Mouse (Mus musculus): ENCODE data around the gene Bicral. TPM values are rescaled to one million over a fixed set of nuclear protein-coding genes. Genes with fewer than 3 reads are reported as not detected.
"Not testable (repeated sequence)": the region's sequence is repeated elsewhere in the genome, so short reads cannot be mapped to it uniquely, and the experiment has no call there.

The Bicral gene
- polyA plus RNA-seq, 1 experiment from 2014 or later, result 1.8 TPM

DNA sequence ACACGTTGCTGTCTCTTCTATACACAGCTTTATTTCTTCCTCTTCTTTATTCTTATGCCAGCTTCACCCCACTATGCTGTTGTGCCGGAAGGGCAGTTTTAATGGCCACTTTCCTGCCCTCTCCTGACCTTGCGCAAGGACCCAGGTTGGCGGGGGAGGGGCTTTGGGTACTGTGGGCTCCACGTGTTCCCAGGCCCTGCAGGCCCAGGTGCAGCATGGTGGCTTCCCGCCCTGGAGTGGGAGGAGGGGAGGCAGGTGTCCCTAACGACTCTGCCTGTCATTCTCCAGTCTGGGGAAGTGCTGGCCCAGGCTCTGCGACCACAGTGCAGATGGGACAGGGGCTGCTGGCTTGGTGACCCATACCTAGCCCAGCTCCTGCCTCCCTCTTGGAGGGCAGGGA is 90.4 kb downstream of the Bicral start:
- no peaks in the 10 kb centered on the region for H3K36me3 ChIP-seq (replicated peaks; ENCODE audit: insufficient read depth, low read length)
- peaks cover 12% of the 10 kb centered on the region for H3K4me1 ChIP-seq (ENCODE audit: insufficient read depth)
- no peaks in the 10 kb centered on the region for H3K27me3 ChIP-seq (ENCODE audit: insufficient read depth, low read length)
- WGBS (ENCODE audit: insufficient replicate concordance), result 40% methylated on average over 8 of the region's 8 CpGs
- TF ChIP-seq CTCF (IDR thresholded peaks at IDR 0.05; ENCODE audit: low read depth), result no peak
- no peak for TF ChIP-seq EP300 (IDR thresholded peaks at IDR 0.05; ENCODE audit: low read depth)
- peak; percentile 66 for DNase-seq
- no peaks in the 10 kb centered on the region for H3K9me3 ChIP-seq (ENCODE audit: low read length)
- no peak overlapping the region for H3K9ac ChIP-seq (replicated peaks)
- ATAC-seq, result 0 out of 2 replicates have a peak, but pooled peaks have one; percentile 21
- H3K4me3 ChIP-seq (ENCODE audit: low read depth, low read length), result no peak overlapping the region
- H3K27ac ChIP-seq (ENCODE audit: low read depth), result no peak overlapping the region
- no peak overlapping the region for H3K4me2 ChIP-seq (ENCODE audit: low read depth, low read length)

DNA sequence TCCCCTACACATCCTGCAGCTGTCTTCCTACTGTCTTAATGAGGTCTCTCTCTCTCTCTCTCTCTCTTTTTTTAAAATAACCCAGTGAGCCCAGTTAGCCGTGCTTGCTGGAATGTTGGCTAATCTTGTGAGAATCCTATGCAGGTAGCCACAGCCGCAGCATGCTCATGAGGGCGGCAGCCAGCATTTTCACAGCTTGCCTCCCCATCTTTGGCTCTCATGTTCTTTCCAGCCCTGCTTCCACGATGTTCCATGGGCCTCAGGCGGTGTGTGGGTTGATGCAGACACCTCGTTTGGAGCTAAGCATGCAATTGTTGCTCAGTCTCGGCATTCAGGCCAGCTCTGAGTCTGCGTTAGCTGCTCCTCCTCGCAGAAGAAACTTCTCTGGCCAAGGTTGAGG is 93.4 kb downstream of the Bicral start:
- WGBS (ENCODE audit: insufficient replicate concordance), result 75% methylated on average over 8 of the region's 9 CpGs
- not testable (repeated sequence) for H3K4me1 ChIP-seq (ENCODE audit: insufficient read depth); H3K36me3 ChIP-seq (replicated peaks; ENCODE audit: insufficient read depth, low read length); H3K9me3 ChIP-seq (ENCODE audit: low read length); H3K27me3 ChIP-seq (ENCODE audit: insufficient read depth, low read length); H3K4me2 ChIP-seq (ENCODE audit: low read depth, low read length); DNase-seq; H3K9ac ChIP-seq (replicated peaks); ATAC-seq; H3K27ac ChIP-seq (ENCODE audit: low read depth); H3K4me3 ChIP-seq (ENCODE audit: low read depth, low read length)

DNA sequence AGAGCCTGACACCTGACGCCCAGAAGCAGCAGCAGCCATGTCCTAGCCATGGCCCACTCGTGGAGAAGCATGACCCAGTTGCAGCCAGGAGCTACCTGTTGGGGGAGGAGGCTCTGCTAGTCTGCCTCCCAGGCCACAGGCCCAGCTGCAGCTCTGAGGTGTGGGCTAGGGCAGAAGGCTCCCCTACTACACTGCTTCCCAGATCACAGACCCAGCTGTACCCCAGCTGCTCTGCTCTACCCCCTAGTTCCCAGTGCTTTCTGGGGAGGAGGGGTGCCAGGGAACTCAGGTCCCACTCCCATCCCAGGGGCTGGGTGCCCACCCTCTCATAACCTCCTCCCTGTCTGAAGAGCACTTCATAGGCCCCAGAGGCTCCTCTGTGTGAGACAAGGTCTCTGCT is 94.7 kb downstream of the Bicral start, which contains the start of gene Ptcra:
Gene Ptcra (minus strand): TSS at position 169 of the 400 bp plus-strand sequence.
- H3K27ac ChIP-seq (ENCODE audit: low read depth), result no peak within 1 kb of the TSS
- no peaks in the 10 kb centered on the region for H3K36me3 ChIP-seq (replicated peaks; ENCODE audit: insufficient read depth, low read length)
- no peak within 1 kb of the TSS for H3K9ac ChIP-seq (replicated peaks)
- H3K27me3 ChIP-seq (ENCODE audit: insufficient read depth, low read length), result no peaks in the 10 kb centered on the region
- 74% methylated on average over 2 of the region's 2 CpGs for WGBS (ENCODE audit: insufficient replicate concordance)
- no peak within 1 kb of the TSS for H3K4me3 ChIP-seq (ENCODE audit: low read depth, low read length)
- DNase-seq, result no peak
- H3K9me3 ChIP-seq (ENCODE audit: low read length), result no peaks in the 10 kb centered on the region
- H3K4me2 ChIP-seq (ENCODE audit: low read depth, low read length), result no peak within 1 kb of the TSS
- no peak for ATAC-seq
- H3K4me1 ChIP-seq (ENCODE audit: insufficient read depth), result peaks cover 3% of the 10 kb centered on the region; the same call in 1 of the 2 replicates
- TF ChIP-seq CTCF (IDR thresholded peaks at IDR 0.05; ENCODE audit: low read depth), result no peak
- no peak for TF ChIP-seq EP300 (IDR thresholded peaks at IDR 0.05; ENCODE audit: low read depth)

DNA sequence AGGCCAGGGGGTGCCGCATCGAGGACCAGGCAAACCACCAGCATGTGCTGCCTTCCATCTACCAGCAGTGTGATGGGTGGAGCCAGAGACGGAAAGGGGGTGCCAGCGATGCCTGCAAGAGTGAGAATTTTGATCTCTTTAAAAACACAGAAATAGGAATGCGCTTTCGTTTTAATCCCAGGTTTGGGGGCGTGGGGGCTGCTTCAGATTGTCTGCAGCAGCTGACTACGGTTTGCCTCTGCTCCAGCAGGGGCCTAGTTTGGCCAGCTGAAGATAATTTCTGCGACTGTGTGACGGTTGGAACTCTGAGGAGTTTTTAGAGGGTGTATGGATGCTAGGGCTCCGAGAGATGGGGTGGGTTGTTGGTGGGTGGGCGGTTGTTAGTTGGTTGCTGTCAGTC is 99.5 kb downstream of the Bicral start:
- Histone ChIP-seq H3K36me3 (replicated peaks; ENCODE audit: insufficient read depth, low read length) (no peaks in the 10 kb centered on the region), H3K9me3 (ENCODE audit: low read length) (no peaks in the 10 kb centered on the region), H3K4me2 (ENCODE audit: low read depth, low read length) (no peak overlapping the region), H3K9ac (replicated peaks) (no peak overlapping the region), H3K27me3 (ENCODE audit: insufficient read depth, low read length) (no peaks in the 10 kb centered on the region), H3K27ac (ENCODE audit: low read depth) (no peak overlapping the region), H3K4me1 (ENCODE audit: insufficient read depth) (no peaks in the 10 kb centered on the region), H3K4me3 (ENCODE audit: low read depth, low read length) (no peak overlapping the region)
- TF ChIP-seq EP300 (IDR thresholded peaks at IDR 0.05; ENCODE audit: low read depth), result no peak
- no peak for TF ChIP-seq CTCF (IDR thresholded peaks at IDR 0.05; ENCODE audit: low read depth)
- DNase-seq (no peak), ATAC-seq (no peak)
- WGBS (ENCODE audit: insufficient replicate concordance), result 82% methylated on average over 12 of the region's 12 CpGs

DNA sequence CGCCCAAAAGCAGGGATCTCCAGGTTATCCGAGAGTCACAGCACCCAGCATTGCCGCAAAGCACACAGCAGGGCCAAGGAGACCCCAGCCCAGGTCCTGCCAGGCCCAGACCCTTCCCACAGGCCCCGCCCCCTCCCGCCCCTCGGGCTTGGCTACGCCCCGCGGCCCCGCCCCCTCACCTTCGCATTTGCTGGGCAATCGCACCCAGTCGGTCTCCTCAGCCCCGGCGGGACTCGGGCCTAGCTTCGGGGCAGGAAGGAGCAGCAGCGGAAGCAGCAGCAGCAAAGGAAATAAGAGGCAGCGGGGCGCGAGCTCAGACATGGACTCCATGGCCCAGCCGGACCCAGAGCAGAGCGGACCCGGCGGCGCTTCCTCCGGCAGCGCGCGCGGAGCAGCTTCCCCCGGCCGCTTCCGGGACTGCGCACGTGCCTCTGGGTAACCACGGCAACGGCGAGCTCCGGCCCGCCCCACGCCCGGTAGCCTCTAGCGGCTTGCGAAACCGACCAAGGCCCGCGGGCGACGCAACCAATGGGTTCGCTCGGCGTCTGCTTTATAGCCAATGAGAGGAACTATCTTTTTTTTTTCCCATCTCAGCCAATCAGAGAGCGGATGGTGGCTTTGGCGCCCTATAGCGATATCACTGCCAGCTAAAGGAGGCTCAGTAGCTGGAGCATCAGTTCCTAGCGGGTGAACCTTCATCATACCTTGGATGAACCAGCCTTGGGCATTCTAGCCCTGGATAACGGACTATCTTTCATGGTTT is 106.3 kb downstream of the Bicral start, which contains the start of gene Cnpy3:
Gene Cnpy3 (minus strand): TSS at position 421 of the 763 bp plus-strand sequence.
- Histone ChIP-seq H3K4me1 (ENCODE audit: insufficient read depth) (peaks cover 35% of the 10 kb centered on the region), H3K4me2 (ENCODE audit: low read depth, low read length) (peak within 1 kb of the TSS; percentile 91), H3K27ac (ENCODE audit: low read depth) (peak within 1 kb of the TSS; percentile 97), H3K36me3 (replicated peaks; ENCODE audit: insufficient read depth, low read length) (peaks cover 8% of the 10 kb centered on the region; the same call in 1 of the 2 replicates), H3K4me3 (ENCODE audit: low read depth, low read length) (peak within 1 kb of the TSS; percentile 61), H3K27me3 (ENCODE audit: insufficient read depth, low read length) (no peaks in the 10 kb centered on the region), H3K9me3 (ENCODE audit: low read length) (no peaks in the 10 kb centered on the region), H3K9ac (replicated peaks) (peak within 1 kb of the TSS; percentile 79)
- DNase-seq, result peak; percentile 99
- under 1% methylated on average over 48 of the region's 58 CpGs for WGBS (ENCODE audit: insufficient replicate concordance)
- peak; percentile 98 for ATAC-seq
- TF ChIP-seq CTCF (IDR thresholded peaks at IDR 0.05; ENCODE audit: low read depth), result no peak
- peak; percentile 52 for TF ChIP-seq EP300 (IDR thresholded peaks at IDR 0.05; ENCODE audit: low read depth)

DNA sequence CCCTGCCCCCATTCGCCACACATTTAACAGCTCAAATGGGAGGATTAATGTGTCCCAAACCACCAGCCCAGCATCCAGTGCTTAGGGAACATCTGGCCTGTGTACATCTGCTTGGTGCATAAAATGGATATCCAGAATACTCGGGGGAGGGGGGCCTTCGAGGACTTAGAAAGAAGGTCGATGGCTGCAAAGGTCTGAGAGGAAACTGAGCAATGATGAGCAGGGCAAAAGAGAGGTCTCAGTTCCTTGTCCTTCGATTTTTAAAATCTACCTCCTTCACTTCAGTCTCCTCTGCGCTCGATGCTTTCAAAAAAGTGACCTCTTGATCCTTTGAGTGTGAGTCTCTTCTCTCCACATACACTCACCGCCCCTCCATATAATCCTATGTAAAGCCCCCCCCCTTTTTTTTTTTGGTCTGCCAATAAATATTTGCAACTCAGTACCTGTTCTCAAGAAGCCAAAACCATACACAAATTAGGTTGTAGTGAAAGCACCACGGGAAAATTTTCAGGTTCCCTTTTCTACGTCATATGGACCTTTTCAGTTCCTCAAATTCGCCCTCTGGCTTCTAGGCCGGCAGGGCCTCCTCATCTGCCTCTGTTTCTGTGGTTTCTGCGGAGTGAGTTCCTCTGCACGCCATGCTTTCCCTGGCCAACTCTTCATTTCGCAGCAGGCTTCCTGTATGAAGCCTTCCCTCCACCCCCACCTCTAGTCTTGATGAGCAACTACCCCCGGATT is 107.1 kb downstream of the Bicral start:
- peak; percentile 23 for ATAC-seq
- TF ChIP-seq EP300 (IDR thresholded peaks at IDR 0.05; ENCODE audit: low read depth) (no peak), CTCF (IDR thresholded peaks at IDR 0.05; ENCODE audit: low read depth) (no peak)
- Histone ChIP-seq H3K4me1 (ENCODE audit: insufficient read depth) (peaks cover 36% of the 10 kb centered on the region), H3K9ac (replicated peaks) (peak overlapping the region; percentile 79), H3K36me3 (replicated peaks; ENCODE audit: insufficient read depth, low read length) (peaks cover 8% of the 10 kb centered on the region; the same call in 1 of the 2 replicates), H3K9me3 (ENCODE audit: low read length) (no peaks in the 10 kb centered on the region), H3K27ac (ENCODE audit: low read depth) (peak overlapping the region; percentile 97), H3K4me3 (ENCODE audit: low read depth, low read length) (peak overlapping the region; percentile 61), H3K4me2 (ENCODE audit: low read depth, low read length) (peak overlapping the region; percentile 91), H3K27me3 (ENCODE audit: insufficient read depth, low read length) (no peaks in the 10 kb centered on the region)
- no peak for DNase-seq
- WGBS (ENCODE audit: insufficient replicate concordance), result 8% methylated on average over 16 of the region's 16 CpGs

Measured in liver, postnatal 0 days (tissue).